In genomic region chr5:90149611-90150532, GRCm38 (mm10) we compare ENCODE assay signal across 11 mouse cellular contexts.
A peak's percentile ranks its signal among the peaks of the same experiment; 100 is the strongest.
DNase-seq lines count a peak whose midpoint lies in the region; ATAC-seq and TF ChIP-seq lines count a peak whose summit lies in the region.
"Had no signal": no experiment of that assay in that cellular context is flagged by ENCODE, and none has a peak within 500 bp of the region (broad histone marks: within the 10 kb centered on the region; RNA-seq: fewer than 3 reads in every experiment).

No protein-coding gene starts in this region.

- TF ChIP-seq CTCF in forebrain, postnatal 0 days (IDR thresholded peaks at IDR 0.05; ENCODE audit: low read depth) = no peak
- TF ChIP-seq CTCF in lung, postnatal 0 days (IDR thresholded peaks at IDR 0.05) = no peak

- no peak for ATAC-seq in forebrain, postnatal 0 days
- ATAC-seq in forebrain, embryonic 16.5 days = no peak
- peak; percentile 17; the same call in 1 of the 2 replicates for ATAC-seq in lung, embryonic 16.5 days (ENCODE audit: low read depth)
- no peak for ATAC-seq in lung, postnatal 0 days
- peak; percentile 67 to 75 for ATAC-seq in hematopoietic stem cell, adult 5-6 weeks (replicated peaks in 1 of 2; ENCODE audit: insufficient read depth in 1 of 2, low FRiP score in 2 of 2, low TSS enrichment in 1 of 2, low read depth in 1 of 2, poor library complexity in 2 of 2, severe bottlenecking in 2 of 2)

- peak; percentile 13 for DNase-seq in forebrain, postnatal 0 days
- DNase-seq in lung, postnatal 0 days (ENCODE audit: low spot score) = no peak
- peak; percentile 48 for DNase-seq in adrenal gland, adult 8-10 months
- no peak for DNase-seq in thymus, postnatal 0 days (ENCODE audit: low spot score)
- DNase-seq in Muller cell, postnatal 12 days (ENCODE audit: inconsistent ontology term) = no peak
- DNase-seq: right cerebral cortex, postnatal 14 days had no signal

- no peak overlapping the region for H3K27ac ChIP-seq in forebrain, postnatal 0 days (ENCODE audit: low read depth, low read length)
- no peak overlapping the region for H3K27ac ChIP-seq in forebrain, embryonic 16.5 days (ENCODE audit: low read length)
- H3K27ac ChIP-seq in lung, embryonic 16.5 days (ENCODE audit: low read length) = no peak overlapping the region
- no peak overlapping the region for H3K27ac ChIP-seq in lung, postnatal 0 days (ENCODE audit: low read length)
- H3K27ac ChIP-seq: limb, embryonic 13.5 days; stomach, embryonic 15.5 days had no signal

- no peak overlapping the region for H3K4me2 ChIP-seq in forebrain, postnatal 0 days (ENCODE audit: low read depth)
- no peak overlapping the region for H3K4me2 ChIP-seq in forebrain, embryonic 16.5 days (ENCODE audit: low read length)
- no peak overlapping the region for H3K4me2 ChIP-seq in lung, embryonic 16.5 days (ENCODE audit: low read depth, low read length)
- no peak overlapping the region for H3K4me2 ChIP-seq in lung, postnatal 0 days (replicated peaks; ENCODE audit: low read depth, low read length)
- H3K4me2 ChIP-seq: limb, embryonic 13.5 days; stomach, embryonic 15.5 days had no signal

- no peak overlapping the region for H3K9ac ChIP-seq in forebrain, postnatal 0 days
- H3K9ac ChIP-seq in forebrain, embryonic 16.5 days (replicated peaks; ENCODE audit: low read depth, low read length) = no peak overlapping the region
- H3K9ac ChIP-seq in lung, embryonic 16.5 days (ENCODE audit: low read length) = no peak overlapping the region
- no peak overlapping the region for H3K9ac ChIP-seq in lung, postnatal 0 days (replicated peaks; ENCODE audit: low read depth)
- H3K9ac ChIP-seq: limb, embryonic 13.5 days; stomach, embryonic 15.5 days had no signal

- no peaks in the 10 kb centered on the region for H3K9me3 ChIP-seq in forebrain, postnatal 0 days (ENCODE audit: low read length)
- H3K9me3 ChIP-seq in forebrain, embryonic 16.5 days (ENCODE audit: control insufficient read depth, low read length) = no peaks in the 10 kb centered on the region; the same call in 1 of the 2 replicates
- H3K9me3 ChIP-seq in lung, embryonic 16.5 days (ENCODE audit: control insufficient read depth, low read length) = no peaks in the 10 kb centered on the region
- H3K9me3 ChIP-seq in lung, postnatal 0 days (ENCODE audit: low read length) = no peaks in the 10 kb centered on the region
- H3K9me3 ChIP-seq: limb, embryonic 13.5 days; stomach, embryonic 15.5 days had no signal

- no peaks in the 10 kb centered on the region for H3K36me3 ChIP-seq in forebrain, postnatal 0 days (ENCODE audit: insufficient read depth)
- H3K36me3 ChIP-seq in forebrain, embryonic 16.5 days (ENCODE audit: control insufficient read depth, insufficient read depth) = no peaks in the 10 kb centered on the region
- no peaks in the 10 kb centered on the region for H3K36me3 ChIP-seq in lung, embryonic 16.5 days (ENCODE audit: control insufficient read depth, insufficient read depth, low read length)
- H3K36me3 ChIP-seq in lung, postnatal 0 days (ENCODE audit: insufficient read depth, low read length) = no peaks in the 10 kb centered on the region
- H3K36me3 ChIP-seq: limb, embryonic 13.5 days; stomach, embryonic 15.5 days had no signal

- no peaks in the 10 kb centered on the region for H3K27me3 ChIP-seq in forebrain, postnatal 0 days (ENCODE audit: insufficient read depth, low read length)
- no peaks in the 10 kb centered on the region for H3K27me3 ChIP-seq in forebrain, embryonic 16.5 days (replicated peaks; ENCODE audit: control insufficient read depth, insufficient read depth, low read length)
- H3K27me3 ChIP-seq in lung, embryonic 16.5 days (ENCODE audit: control insufficient read depth, insufficient read depth, low read depth, low read length) = no peaks in the 10 kb centered on the region
- H3K27me3 ChIP-seq in lung, postnatal 0 days (replicated peaks; ENCODE audit: insufficient read depth, low read length) = no peaks in the 10 kb centered on the region
- H3K27me3 ChIP-seq: limb, embryonic 13.5 days; stomach, embryonic 15.5 days had no signal

- TF ChIP-seq EP300 in lung, postnatal 0 days (IDR thresholded peaks at IDR 0.05) = no peak

- no peaks in the 10 kb centered on the region for H3K4me1 ChIP-seq in forebrain, postnatal 0 days (ENCODE audit: insufficient read depth)
- no peaks in the 10 kb centered on the region for H3K4me1 ChIP-seq in forebrain, embryonic 16.5 days (replicated peaks; ENCODE audit: control insufficient read depth, insufficient read depth, low read length)
- no peaks in the 10 kb centered on the region for H3K4me1 ChIP-seq in lung, embryonic 16.5 days (replicated peaks; ENCODE audit: control insufficient read depth, insufficient read depth, low read length)
- no peaks in the 10 kb centered on the region for H3K4me1 ChIP-seq in lung, postnatal 0 days (ENCODE audit: insufficient read depth, low read depth, low read length)
- H3K4me1 ChIP-seq: stomach, embryonic 15.5 days had no signal

- WGBS in forebrain, postnatal 0 days = 63% methylated on average over 22 of the region's 22 CpGs
- WGBS in forebrain, embryonic 16.5 days = 71% methylated on average over 22 of the region's 22 CpGs
- WGBS in lung, embryonic 16.5 days = 42% methylated on average over 22 of the region's 22 CpGs
- 47% methylated on average over 22 of the region's 22 CpGs for WGBS in lung, postnatal 0 days

- no peak overlapping the region for H3K4me3 ChIP-seq in forebrain, postnatal 0 days (ENCODE audit: low read depth, low read length)
- H3K4me3 ChIP-seq in forebrain, embryonic 16.5 days (replicated peaks; ENCODE audit: low read length) = no peak overlapping the region
- H3K4me3 ChIP-seq in lung, embryonic 16.5 days (ENCODE audit: low read length) = no peak overlapping the region
- H3K4me3 ChIP-seq in lung, postnatal 0 days (ENCODE audit: low read depth, low read length) = no peak overlapping the region
- H3K4me3 ChIP-seq: limb, embryonic 13.5 days; stomach, embryonic 15.5 days had no signal

Comparison
In these comparisons a context has a peak if more than half of its experiments do, and no peak if none do; other contexts are left out.
1. ATAC-seq: peak in lung, embryonic 16.5 days (single experiment) and hematopoietic stem cell, adult 5-6 weeks (2 of 2); none in forebrain, postnatal 0 days (single experiment), forebrain, embryonic 16.5 days (single experiment) and lung, postnatal 0 days (single experiment).
2. DNase-seq: peak in forebrain, postnatal 0 days (single experiment) and adrenal gland, adult 8-10 months (single experiment); none in lung, postnatal 0 days (single experiment), thymus, postnatal 0 days (single experiment) and Muller cell, postnatal 12 days (single experiment).